Mouse (Mus musculus) frontal cortex, postnatal 10 days (tissue): ENCODE data around the gene Ptges2.
"Not testable (repeated sequence)": the region's sequence is repeated elsewhere in the genome, so short reads cannot be mapped to it uniquely, and the experiment has no call there.

ENCODE experiments used
- DNase-seq, 2 experiments: peaks; one replicate each; pipeline ENCODE4 v3.0.0; 2022; ENCODE audit warnings: low spot score in 2 of 2, mixed read lengths in 1 of 2

Ptges2 gene

DNA sequence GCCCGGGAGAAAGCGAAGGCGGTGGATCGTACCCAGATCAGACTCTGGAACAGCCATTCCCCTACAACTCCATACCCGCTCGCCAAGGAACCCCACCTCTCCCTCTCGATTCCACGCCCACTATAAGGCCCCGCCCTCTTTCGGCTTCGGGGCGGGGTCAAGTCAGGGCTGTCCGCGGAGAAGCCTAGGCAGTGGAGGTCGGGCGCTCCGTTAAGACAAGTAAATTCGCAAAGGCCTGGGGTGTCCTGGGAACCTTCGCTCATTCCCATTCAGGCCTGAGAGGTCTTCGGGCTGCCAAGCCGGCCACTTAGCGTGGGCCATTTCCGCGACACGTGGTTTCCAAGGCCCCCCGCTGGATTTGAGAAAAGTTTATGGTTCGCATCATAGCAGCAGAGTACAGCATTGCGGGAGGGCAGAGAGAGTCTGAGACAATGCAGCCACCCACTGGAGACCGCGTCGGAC, at the start of gene Ptges2:
Gene Ptges2 (plus strand): TSS at position 413 of the 462 bp plus-strand sequence.
- peak; percentile 82 to 87 for DNase-seq

DNA sequence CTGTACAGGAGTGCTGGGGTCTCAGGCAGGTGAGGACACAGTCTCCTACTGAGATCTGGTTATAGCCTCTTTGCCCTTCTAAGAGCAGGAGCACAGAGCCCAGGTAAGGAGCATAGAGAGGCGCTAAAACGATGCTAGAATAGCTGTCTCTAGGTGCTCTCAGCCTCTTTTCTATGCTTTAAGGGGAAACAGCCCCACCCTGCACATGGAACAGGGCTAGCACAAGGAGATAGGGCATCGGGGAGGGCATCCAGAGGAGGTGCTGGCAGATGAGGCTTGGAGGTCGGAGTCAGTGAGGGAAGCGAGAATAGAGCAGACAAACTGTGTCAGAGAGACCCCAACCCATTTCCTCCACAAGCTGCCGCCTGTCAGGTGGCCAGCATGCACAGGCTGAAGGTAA, 48.7 kb upstream of the Ptges2 start:
- no peak for DNase-seq

DNA sequence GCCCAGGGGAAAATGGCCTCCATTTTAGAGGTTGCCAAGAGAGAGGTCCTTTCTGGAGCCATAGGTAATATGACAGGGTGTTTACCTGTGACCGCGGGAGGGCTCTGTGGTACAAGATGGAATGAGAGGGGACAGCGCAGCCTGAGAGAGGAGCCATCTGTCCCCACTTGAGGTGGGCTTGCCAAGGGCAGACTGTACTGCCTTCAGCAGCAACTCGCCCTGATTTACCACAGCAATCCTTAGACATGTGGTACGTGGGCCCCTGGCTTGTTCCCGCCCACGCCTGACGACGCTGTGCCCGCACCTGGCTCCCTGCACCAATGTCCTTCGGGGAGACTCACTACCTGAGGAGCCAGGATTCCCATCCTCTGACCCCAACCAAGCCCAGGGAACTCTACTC, 47.4 kb upstream of the Ptges2 start:
- no peak for DNase-seq

DNA sequence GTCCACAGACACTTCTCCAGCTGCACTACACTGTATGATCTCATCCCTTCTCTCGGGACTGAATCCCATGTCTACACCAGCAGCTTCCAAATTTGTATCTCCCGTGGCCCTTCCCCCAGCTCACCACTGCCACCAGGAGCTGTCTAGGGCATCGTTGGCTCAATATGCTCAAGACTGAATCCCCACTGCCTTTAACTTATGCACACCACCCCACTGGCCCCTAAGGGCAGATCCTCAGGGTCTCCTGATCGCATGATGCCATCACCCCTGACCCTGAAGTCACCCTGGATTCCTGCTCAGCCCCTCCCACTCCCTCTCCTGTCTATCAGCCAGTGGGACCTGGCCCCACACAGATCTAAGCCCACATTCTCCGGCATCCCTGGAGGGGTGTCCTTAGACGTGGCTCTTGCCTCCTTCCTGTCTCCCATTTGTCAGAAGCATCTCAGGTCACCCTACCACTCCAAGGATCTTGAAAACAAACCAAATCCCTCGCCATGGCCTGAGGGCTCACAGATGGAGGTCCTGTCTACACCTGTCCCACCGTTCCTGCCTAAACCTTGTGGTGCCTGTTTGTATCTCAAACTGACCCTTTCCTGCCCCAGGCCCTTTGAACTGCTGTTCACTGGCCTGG, 46.0 kb upstream of the Ptges2 start:
- DNase-seq = no peak

DNA sequence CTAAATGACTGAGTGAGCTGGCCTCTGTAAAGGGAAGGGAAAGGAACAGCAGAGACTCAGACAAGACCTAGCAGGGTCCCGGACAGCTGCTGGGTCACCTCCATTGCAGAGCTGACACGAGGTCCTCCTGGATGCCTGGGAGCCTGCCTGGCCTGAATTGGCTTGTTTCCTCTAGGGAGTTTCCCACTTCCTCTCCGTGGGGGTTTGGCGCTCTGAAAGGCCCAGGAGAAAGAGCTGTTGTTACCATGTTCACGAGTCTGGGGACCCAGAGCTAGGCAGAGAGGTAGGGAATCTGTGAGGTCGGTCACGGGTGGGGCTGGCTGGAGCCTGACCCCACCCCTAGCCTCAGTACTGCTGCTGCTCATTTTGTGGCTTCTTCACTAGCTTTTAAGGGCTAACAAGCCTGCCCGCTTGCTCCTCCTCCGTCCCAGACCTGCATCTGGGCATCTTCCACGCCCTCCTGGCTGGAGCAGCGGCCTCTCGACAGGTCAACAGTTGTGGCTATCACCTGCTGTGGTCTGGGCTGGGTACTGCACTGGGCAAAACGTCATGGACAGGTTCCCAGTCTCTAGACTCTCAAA, 45.1 kb upstream of the Ptges2 start:
- DNase-seq = no peak

DNA sequence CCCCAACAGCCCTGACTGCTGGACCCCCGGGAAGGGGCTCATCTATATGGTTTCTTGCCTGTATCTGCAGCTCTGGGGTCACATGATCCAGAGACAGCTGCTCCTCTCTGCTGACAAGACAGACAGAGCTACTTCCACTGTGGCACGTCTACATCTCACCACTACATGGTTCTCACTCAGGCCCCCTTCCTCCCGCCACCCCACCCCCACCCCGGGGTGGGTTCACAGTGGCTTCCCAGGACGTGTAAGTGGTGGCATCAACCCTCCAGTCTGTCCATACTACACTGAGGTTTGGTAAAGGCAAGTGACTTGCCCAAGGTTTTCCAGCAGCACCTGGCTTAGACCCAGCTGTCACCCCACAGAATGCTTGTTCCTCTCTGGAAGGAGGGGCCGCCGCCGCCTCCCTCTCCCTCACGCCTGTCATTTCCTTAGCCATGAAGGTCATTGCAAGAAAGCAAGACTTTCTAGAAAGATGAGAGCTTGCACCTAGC, 44.2 kb upstream of the Ptges2 start:
- DNase-seq = no peak

DNA sequence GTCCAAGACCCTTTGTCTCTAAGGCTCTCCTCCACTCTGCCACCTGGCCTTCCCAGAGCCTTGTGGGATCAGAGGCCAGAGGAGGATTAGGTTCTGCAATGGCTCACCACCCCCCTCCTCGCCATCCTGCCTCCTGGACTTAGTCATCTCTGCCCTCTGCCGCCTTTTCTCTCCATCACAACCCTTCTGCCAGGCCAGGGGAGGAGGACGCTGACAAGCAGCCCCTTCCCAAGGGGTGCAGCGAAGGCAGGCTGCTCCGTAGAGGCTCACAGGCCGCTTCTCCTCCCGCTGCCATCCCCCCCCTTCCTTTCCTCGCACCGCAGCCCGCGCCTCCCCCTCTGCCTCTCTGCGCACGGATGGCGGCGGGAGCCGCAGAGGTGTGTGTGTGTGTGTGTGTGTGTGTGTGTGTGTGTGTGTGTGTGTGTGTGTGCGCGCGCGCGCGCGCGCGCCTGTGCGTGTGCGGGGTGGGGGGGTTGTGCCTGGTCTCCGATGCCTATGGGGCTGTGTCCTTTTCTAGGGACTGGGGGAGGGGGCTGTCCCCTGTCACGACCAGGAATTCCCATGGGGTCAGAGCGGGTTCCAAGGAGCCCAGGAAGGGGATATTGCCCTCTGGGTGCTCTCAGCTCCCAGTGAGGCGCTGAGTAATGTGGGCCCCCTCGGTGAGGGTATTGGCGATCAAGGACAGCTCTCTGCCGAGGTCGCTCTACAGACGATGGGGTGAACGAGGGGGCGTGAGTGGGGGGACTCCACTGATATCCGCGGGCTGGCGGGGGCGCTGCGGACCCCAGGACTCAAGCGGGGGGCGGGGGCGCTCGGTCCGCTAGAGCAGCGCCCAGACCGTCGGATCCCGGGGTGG, 43.3 kb upstream of the Ptges2 start, which contains the start of gene Ciz1:
Gene Ciz1 (plus strand): TSS at position 177 of the 856 bp plus-strand sequence.
- DNase-seq = peak in 1 of 2 experiments; percentile 56

DNA sequence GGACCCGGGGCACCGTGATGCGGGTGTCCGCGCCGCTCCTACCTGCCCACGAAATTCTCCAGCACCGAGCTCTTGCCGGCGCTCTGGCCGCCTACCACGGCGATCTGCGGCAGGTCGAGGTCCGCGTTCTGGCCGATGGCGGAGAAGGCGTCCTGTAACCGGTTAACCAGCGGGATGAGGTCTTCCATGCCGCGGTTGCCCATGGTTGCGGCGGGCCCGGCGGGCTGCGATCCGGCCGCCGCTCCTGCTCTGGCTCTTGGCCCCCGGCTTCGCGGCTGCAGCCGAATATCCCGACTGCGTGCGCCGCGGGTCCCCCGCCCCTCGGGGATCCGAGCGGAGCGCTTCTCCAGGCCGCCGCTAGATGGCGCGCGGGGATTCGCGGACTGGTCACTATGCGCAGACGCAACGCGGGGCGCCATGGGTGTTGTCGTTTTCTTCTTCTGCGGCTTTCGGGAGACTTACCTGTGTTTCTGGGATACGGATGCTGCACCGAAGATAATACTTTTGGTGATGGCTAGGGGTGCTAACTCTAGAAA, 42.6 kb upstream of the Ptges2 start, which contains the start of gene Dnm1:
Gene Dnm1 (minus strand): TSS at position 332 of the 536 bp plus-strand sequence.
- peak; percentile 86 to 92 for DNase-seq

DNA sequence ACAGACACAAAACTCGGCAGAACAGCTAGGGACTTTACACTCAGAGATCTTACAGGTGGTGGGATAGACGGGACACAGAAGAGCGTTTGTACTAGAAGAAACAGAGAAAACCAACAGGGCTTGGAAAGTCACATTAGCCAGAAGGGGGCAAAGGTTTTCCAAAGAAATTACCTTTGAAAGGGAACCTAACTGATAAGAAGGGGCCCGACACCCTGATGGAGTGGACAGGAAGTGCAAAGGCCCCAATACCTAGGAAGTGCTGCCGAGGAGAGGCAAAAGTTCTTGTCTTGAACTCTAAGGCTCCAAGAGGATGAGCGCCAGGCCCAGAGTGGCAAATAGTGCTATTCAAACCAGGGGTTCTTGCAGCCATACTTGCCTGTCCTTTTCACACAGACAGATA, 41.9 kb upstream of the Ptges2 start:
- no peak for DNase-seq

DNA sequence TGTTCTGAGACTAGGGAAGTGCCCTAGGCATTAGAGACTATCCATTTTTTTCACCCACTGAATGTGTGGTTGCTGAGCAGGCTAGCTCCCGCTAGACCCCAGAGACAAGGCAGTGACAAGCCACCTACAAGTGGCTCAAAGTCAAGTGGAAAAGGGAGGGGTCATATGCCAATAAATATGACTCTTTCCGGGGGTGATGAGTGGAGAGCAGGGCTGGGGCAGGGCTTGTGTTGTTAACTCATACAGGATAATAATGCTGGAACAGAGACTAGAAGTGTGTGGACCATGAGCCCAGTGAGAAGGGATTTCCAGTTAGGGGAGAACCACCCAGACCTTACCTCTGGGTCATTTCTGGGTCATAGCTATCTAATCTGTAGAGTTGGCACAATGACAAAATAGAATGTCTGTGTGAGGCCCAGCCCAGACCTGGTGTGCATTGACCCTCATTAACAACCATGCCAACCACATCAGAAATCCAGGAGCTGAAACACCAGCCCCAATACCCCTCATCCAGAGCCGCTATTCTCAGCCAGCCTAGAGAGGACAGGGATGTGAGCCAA, 41.3 kb upstream of the Ptges2 start:
- no peak for DNase-seq

DNA sequence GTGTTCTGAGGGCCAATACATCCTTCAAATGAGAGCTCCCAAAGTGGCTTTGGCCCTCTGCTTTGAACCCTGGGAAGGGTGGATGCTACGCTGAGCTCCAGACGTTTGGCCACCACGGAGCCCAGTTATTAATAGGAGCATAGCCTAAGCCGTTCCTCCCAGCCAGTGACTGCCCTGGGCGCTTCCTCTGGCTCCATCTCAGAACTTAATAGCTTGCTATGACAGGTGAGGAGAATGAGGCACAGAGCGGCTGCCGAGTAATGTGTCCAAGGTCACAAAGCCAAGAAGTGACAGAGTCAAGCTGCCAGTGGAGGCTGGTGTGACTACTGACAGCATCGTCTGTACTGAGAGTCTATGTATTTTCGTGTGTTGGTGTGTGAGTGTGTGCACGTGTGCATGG, 39.5 kb upstream of the Ptges2 start:
- no peak for DNase-seq

DNA sequence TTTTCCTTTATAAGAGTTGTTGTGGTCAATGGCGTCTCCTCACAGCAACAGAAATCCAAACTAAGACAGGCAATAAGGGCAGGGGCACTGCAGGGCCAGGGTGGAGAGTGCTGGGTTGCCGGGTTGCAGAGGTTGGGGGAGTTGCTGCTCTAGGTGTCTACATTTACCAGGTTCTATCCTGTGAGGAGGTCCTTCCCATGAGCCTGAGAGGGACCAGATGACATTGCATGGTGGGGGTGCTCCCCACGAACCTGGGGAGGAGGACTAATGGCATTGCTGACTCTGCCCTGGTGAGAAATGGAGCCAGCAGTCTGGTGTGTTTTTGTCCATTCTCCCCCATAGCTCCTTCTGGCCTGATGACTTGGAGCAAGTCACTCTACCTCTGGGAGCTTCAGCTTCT, 38.0 kb upstream of the Ptges2 start:
- no peak for DNase-seq

DNA sequence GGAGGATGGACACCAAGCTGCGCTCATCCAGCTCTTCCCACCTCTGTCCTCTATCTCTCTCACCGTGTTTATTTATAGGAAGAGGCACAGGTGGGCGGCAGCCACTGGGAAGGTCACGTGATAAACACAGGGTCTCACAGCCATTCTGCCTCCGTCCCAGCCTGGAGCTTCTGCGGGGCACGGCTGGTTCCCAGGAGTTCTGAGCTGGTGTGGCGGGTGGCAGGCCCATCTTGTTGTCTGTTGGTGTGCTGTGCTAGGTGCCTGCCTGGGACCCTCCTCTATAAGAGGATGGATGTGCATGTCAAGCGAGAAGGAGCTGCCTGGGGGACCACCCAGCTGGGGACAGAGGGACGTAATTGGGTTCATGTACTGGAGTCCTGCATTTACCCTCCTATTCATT, 37.3 kb upstream of the Ptges2 start:
- no peak for DNase-seq

DNA sequence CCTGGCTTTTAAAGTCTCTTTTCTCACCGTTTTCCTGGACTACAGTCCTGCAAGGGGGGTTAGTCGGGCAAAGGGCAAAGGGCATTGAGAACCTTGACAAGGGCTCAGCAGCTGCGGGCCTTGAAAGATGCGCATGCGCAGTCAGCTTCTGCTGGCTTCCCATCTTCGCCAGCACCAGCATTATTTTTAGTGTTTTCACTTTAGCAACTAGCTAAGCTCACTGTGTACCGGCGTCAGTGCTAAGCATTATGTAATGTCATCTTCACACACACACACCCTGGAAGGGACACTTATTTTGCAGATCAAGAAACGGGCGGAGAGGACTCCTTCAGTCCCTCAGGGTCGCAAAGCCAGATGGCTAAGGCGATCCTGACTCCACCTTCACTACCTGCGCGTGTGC, 35.0 kb upstream of the Ptges2 start:
- DNase-seq = peak in 1 of 2 experiments; percentile 64

DNA sequence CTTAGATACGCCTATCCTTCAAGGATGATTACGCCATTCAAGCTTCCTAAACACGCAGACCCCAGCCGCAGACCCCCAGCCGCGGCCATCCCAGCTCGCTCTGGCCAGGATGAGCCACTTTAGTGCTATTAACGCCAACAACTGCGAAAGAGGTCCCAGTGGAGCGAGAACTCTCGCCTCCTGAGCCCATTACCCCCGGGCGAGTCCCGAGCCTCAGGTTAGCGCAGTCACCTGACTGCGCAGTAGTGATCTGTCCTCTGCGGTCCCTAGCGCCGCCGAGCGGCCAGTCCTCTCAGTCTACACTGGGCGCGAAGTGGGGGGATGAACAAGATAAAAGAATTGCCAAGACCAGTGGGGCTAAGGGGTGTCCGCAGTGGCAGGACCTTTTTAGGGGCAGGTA, 34.3 kb upstream of the Ptges2 start:
- peak in 1 of 2 experiments; percentile 67 for DNase-seq

DNA sequence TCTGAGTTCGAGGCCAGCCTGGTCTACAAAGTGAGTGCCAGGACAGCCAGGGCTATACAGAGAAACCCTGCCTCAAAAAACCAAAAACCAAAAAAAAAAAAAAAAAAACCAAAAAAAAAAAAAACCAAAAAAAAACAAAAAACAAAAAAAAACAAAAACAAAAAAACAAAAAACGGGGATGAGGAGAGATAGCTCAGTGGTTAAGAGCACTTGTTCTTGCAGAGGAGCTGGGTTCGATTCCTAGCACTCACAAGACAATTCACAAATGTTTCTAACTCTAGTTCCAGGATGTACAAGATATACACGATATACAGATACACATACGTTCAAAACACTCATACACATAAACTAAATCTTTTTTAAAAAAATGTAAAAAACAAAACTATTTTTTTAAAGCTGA, 33.4 kb upstream of the Ptges2 start:
- DNase-seq = not testable (repeated sequence)

DNA sequence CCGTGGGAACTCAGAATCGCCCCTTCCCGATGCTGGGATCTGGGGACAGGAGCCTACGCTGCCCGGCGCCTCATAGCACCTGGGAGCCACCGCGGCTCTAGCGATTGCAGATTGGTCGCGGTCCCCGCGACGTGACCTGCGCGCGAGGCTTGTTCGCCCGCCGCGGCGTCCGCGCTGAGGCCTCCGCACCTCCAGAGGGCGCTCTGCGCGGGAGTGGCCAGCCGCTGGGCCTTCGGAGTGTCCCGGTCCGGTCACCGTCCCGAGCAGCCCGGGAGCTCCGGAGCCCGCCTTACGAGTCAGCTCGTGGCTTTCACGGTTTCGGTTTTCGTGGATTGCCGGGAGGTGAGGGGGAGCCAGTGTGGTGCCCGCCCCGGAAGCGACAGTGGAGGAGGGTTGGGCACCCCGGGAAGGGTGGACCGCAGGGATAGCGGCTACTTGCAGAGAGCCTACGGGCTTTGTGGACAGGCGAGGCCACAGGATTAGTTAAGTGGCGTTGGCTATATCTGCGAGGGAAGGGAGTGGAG, 32.8 kb upstream of the Ptges2 start:
- DNase-seq = peak; percentile 80 to 88

DNA sequence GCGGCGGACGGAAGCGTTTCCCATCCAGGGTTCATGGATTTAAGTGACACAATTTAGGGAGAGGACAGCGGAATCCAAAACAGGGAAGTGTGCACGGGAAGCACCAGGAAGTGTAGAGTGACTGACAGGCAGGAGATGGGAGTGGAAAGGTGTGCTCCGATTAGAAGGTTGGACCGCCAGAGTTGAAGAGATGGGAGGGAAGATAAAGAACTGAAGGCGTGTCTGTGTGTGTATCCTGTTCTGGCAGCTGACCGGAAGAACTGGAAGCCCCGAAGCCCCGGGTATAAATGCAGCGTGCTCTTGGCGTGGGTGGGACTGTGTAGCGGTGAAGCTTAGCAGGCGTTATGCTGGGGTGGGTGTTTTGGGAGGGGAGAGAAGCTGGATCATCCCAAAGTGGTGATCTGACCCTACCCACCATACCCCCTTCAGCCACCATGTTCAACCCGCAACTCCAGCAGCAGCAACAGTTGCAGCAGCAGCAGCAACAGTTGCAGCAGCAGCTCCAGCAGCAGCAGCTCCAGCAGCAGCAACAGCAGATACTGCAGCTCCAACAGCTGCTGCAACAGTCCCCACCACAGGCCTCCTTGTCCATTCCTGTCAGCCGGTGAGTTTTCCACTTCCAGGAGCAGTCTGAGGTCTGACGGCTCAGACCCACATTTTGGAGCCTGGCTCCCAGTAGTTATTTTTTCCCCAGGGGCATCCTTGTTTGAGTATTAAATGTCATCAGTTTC, 32.2 kb upstream of the Ptges2 start:
- no peak for DNase-seq

DNA sequence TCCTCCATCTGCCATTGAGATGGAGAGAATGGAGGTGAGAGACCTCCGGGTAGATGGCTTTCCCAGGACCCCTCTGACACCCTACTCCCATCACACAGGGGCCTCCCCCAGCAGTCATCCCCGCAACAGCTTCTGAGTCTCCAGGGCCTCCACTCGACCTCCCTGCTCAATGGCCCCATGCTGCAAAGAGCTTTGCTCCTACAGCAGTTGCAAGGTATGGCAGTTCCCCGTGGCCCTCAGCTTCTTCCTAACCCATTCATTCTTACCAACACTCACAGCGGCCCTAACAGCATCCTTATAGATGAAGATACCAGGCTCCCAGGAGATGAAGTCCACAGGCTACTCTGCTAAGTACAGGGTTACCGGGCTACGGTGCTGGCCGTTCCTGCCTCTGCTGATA, 31.6 kb upstream of the Ptges2 start:
- DNase-seq = no peak

DNA sequence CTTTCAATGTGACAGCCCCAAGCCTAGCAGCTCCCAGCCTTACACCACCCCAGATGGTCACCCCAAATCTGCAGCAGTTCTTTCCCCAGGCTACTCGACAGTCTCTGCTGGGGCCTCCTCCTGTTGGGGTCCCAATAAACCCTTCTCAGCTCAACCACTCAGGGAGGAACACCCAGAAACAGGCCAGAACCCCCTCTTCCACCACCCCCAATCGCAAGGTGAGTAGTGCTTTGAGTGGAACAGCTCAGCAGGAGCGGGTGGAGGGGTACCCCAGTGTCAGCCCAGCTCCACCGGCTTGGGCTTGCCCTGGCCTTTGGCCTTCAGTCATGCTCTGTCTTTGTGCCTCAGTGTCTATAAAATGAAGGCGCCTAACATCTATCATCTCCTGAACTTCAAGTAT, 28.4 kb upstream of the Ptges2 start:
- no peak for DNase-seq

DNA sequence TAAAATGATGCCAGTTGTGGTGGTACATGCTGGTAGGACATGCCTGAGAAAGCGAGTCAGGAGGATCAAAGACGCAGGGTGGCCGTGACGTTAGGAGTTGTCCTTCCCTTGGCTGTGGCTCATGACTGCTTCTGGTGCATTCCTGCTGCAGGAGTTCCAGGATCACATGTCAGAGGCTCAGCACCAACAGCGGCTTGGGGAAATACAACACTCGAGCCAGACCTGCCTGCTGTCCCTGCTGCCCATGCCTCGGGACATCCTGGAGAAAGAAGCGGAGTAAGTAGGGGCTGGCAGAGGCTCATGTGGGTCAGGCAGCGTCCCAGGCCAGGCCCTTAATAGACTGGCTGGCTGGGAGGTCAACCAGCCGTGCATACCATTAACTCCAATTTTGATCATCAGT, 21.5 kb upstream of the Ptges2 start:
- no peak for DNase-seq
